Mouse (Mus musculus): ENCODE results near the gene Gm14296. TPM values are rescaled to one million over a fixed set of nuclear protein-coding genes. Genes with fewer than 3 reads are reported as not detected.
"Not testable (repeated sequence)": the region's sequence is repeated elsewhere in the genome, so short reads cannot be mapped to it uniquely, and the experiment has no call there.

The Gm14296 gene
- 10 to 100 TPM; 16.8 to 18.2 TPM for total RNA-seq (2021)

DNA sequence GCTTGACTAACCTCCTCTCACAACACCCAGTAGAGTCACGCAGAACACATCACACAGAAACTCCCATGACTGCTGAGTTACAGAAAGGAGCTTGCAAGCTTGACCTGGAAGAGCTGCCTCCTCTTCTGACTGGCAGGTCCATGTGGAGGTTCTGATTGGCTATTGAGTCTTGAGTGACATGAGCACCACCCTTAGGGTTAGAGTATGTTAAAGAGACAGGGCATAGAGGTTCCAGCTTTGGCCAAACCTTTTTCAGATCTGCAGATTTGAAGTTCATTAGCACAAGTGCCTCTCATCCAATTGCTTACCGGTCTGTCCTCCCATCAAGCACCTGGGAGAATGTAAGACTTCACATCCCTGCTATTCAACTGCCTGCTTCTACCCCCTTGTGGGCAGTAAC is at the start of gene Gm14296:
Gene Gm14296 (minus strand): TSS at position 101 of the 400 bp plus-strand sequence.
- DNase-seq, result not testable (repeated sequence)

DNA sequence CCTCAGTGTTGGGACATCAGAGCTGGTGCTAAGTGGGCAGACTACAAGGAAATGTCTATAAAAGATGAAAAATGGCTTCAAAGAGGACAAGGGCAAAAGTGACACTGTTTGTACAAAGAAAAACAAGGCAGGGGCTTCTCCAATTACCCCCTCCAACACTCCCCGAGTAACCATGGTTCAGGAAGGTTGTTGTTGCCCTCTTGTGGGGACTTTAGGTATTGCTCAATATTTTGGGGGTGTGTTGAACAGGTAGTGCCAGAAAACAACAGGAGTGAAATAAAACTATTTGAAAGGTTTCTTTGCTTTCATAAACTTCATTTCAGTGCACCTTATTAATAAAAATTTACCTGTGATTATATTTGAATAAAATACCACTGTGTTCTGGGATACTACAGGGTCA is 22.1 kb downstream of the Gm14296 start:
- DNase-seq, result not testable (repeated sequence)

Other genes with a start within 250 kb of the Gm14296 start
- gene Gm14305, start 219.5 kb downstream of the Gm14296 start, total RNA-seq (2021), result 10 to 100 TPM; 34.2 to 35.3 TPM
- gene Gm14295, start 129.2 kb downstream of the Gm14296 start, total RNA-seq (2021), result 10 to 100 TPM; 13.0 to 20.2 TPM
- gene Gm14408, start 96.7 kb downstream of the Gm14296 start, total RNA-seq (2021), result not detected
- 10 to 100 TPM; 56.3 to 83.7 TPM for gene Gm14419, start 73.1 kb upstream of the Gm14296 start, total RNA-seq (2021)
- gene Gm14401, start 146.5 kb upstream of the Gm14296 start, total RNA-seq (2021), result 1 to 10 TPM in 1 of 2 experiments, under 1 TPM in 1; 0.96 to 2.0 TPM